Comparison of ENCODE assay signal across 27 mouse cellular contexts in the genomic region with DNA sequence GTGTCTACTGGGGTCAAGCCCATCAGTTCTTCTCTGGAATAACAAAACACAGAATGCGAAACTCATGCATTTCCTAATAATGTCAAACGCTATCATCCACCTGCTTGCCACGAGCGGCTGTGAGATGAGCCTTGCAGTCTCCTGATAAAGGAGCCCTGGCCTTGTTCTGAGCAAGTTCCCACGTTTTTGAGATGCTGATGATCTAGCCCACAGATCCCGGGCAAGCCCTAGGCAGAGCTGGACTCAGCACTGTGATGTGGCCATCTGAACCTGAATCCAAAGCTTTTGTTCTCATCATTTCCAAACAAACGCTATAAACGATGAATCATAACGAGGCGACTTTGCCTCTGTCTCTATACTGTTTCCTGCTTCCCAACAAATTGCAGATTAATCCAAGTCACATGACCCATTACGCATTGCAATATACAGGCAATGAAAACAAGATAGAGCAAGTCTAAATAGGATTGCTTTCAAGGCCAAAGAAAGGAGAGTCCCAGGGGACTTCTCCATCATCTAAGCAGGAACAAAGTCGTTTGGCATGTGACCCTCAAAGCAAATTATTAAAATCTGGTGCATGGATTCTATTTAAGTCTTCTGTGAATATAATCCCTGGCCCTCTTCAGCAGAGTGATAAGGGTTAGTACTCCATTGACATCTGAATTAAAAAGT.
DNase-seq lines count a peak whose midpoint lies in the region; ATAC-seq and TF ChIP-seq lines count a peak whose summit lies in the region.
"Had no signal": no experiment of that assay in that cellular context is flagged by ENCODE, and none has a peak within 500 bp of the region (broad histone marks: within the 10 kb centered on the region; RNA-seq: fewer than 3 reads in every experiment).

No protein-coding gene starts in this region.

- H3K4me3 ChIP-seq in heart, embryonic 12.5 days, result no peak overlapping the region
- H3K4me3 ChIP-seq in neural tube, embryonic 12.5 days, result no peak overlapping the region
- no peak overlapping the region for H3K4me3 ChIP-seq in midbrain, postnatal 0 days (ENCODE audit: low read depth, low read length)
- H3K4me3 ChIP-seq in lung, postnatal 0 days (ENCODE audit: low read depth, low read length), result no peak overlapping the region
- H3K4me3 ChIP-seq: embryonic facial prominence, embryonic 15.5 days; heart, embryonic 13.5 days; kidney, embryonic 15.5 days; limb, embryonic 13.5 days; liver, embryonic 12.5 days; megakaryocyte, embryonic 14.5 days; myocyte had no signal

- TF ChIP-seq CTCF in midbrain, postnatal 0 days (IDR thresholded peaks at IDR 0.05), result no peak
- no peak for TF ChIP-seq CTCF in lung, postnatal 0 days (IDR thresholded peaks at IDR 0.05)

- no peak overlapping the region for H3K4me2 ChIP-seq in heart, embryonic 12.5 days
- H3K4me2 ChIP-seq in neural tube, embryonic 12.5 days (replicated peaks), result no peak overlapping the region
- no peak overlapping the region for H3K4me2 ChIP-seq in midbrain, postnatal 0 days (ENCODE audit: low read depth, low read length, poor library complexity, severe bottlenecking)
- no peak overlapping the region for H3K4me2 ChIP-seq in lung, postnatal 0 days (replicated peaks; ENCODE audit: low read depth, low read length)
- H3K4me2 ChIP-seq: embryonic facial prominence, embryonic 15.5 days; heart, embryonic 13.5 days; kidney, embryonic 15.5 days; limb, embryonic 13.5 days; liver, embryonic 12.5 days had no signal

- H3K36me3 ChIP-seq in heart, embryonic 12.5 days, result no peaks in the 10 kb centered on the region
- H3K36me3 ChIP-seq in neural tube, embryonic 12.5 days, result no peaks in the 10 kb centered on the region
- H3K36me3 ChIP-seq in midbrain, postnatal 0 days (ENCODE audit: insufficient read depth, low read length), result no peaks in the 10 kb centered on the region
- no peaks in the 10 kb centered on the region for H3K36me3 ChIP-seq in lung, postnatal 0 days (ENCODE audit: insufficient read depth, low read length)
- H3K36me3 ChIP-seq: embryonic facial prominence, embryonic 15.5 days; heart, embryonic 13.5 days; kidney, embryonic 15.5 days; limb, embryonic 13.5 days; liver, embryonic 12.5 days had no signal

- no peaks in the 10 kb centered on the region for H3K9me3 ChIP-seq in heart, embryonic 12.5 days (replicated peaks)
- H3K9me3 ChIP-seq in neural tube, embryonic 12.5 days, result no peaks in the 10 kb centered on the region
- H3K9me3 ChIP-seq in midbrain, postnatal 0 days (ENCODE audit: low read length), result no peaks in the 10 kb centered on the region
- no peaks in the 10 kb centered on the region for H3K9me3 ChIP-seq in lung, postnatal 0 days (ENCODE audit: low read length)
- H3K9me3 ChIP-seq: embryonic facial prominence, embryonic 15.5 days; heart, embryonic 13.5 days; kidney, embryonic 15.5 days; limb, embryonic 13.5 days; liver, embryonic 12.5 days had no signal

- DNase-seq in heart, adult 11 months, result peak; percentile 29
- no peak for DNase-seq in neural tube, embryonic 10.5 days (ENCODE audit: extremely low spot score, low spot score)
- DNase-seq in midbrain, postnatal 0 days (ENCODE audit: low spot score), result peak; percentile 14
- no peak for DNase-seq in lung, postnatal 0 days (ENCODE audit: low spot score)
- DNase-seq in thymus, adult 18-20 months, result no peak
- DNase-seq: adrenal gland, postnatal 14 days; cerebellum, adult 8-10 months; cerebellum, postnatal 36 days; gastrocnemius, postnatal 10 days; heart, adult 18-20 months; heart, postnatal 14 days; kidney, adult 11 months; kidney, postnatal 4 days; lung, adult 18-20 months; lung, postnatal 14 days had no signal

- H3K4me1 ChIP-seq in heart, embryonic 12.5 days (replicated peaks), result peaks cover 15% of the 10 kb centered on the region; the same call in 1 of the 2 replicates
- H3K4me1 ChIP-seq in neural tube, embryonic 12.5 days, result peaks cover 18% of the 10 kb centered on the region; the same call in 1 of the 2 replicates
- H3K4me1 ChIP-seq in midbrain, postnatal 0 days (ENCODE audit: insufficient read depth, low read length), result no peaks in the 10 kb centered on the region
- H3K4me1 ChIP-seq in lung, postnatal 0 days (ENCODE audit: insufficient read depth, low read depth, low read length), result peaks cover 2% of the 10 kb centered on the region; the same call in 1 of the 2 replicates
- H3K4me1 ChIP-seq: embryonic facial prominence, embryonic 15.5 days; liver, embryonic 12.5 days had no signal

- 71% methylated on average over 12 of the region's 12 CpGs for WGBS in heart, embryonic 12.5 days
- WGBS in neural tube, embryonic 12.5 days, result 68% methylated on average over 12 of the region's 12 CpGs
- WGBS in midbrain, postnatal 0 days, result 43% methylated on average over 12 of the region's 12 CpGs
- WGBS in lung, postnatal 0 days, result 69% methylated on average over 12 of the region's 12 CpGs

- TF ChIP-seq EP300 in lung, postnatal 0 days (IDR thresholded peaks at IDR 0.05), result no peak

- ATAC-seq in heart, embryonic 12.5 days (ENCODE audit: insufficient number of reproducible peaks, low FRiP score), result no peak
- peak; percentile 18; the same call in 1 of the 2 replicates for ATAC-seq in neural tube, embryonic 12.5 days (ENCODE audit: low FRiP score, low read depth)
- ATAC-seq in midbrain, postnatal 0 days (ENCODE audit: low FRiP score), result no peak
- no peak for ATAC-seq in lung, postnatal 0 days
- ATAC-seq: CD4-positive, CD25-positive, alpha-beta regulatory T cell, adult 4 months; forebrain, embryonic 16.5 days; liver, embryonic 12.5 days had no signal

- no peaks in the 10 kb centered on the region for H3K27me3 ChIP-seq in heart, embryonic 12.5 days (replicated peaks)
- H3K27me3 ChIP-seq in neural tube, embryonic 12.5 days (replicated peaks), result no peaks in the 10 kb centered on the region
- no peaks in the 10 kb centered on the region for H3K27me3 ChIP-seq in midbrain, postnatal 0 days (ENCODE audit: insufficient read depth, low read length)
- H3K27me3 ChIP-seq in lung, postnatal 0 days (replicated peaks; ENCODE audit: insufficient read depth, low read length), result no peaks in the 10 kb centered on the region
- H3K27me3 ChIP-seq: embryonic facial prominence, embryonic 15.5 days; heart, embryonic 13.5 days; kidney, embryonic 15.5 days; limb, embryonic 13.5 days; liver, embryonic 12.5 days had no signal

- no peak overlapping the region for H3K9ac ChIP-seq in heart, embryonic 12.5 days
- no peak overlapping the region for H3K9ac ChIP-seq in neural tube, embryonic 12.5 days
- H3K9ac ChIP-seq in midbrain, postnatal 0 days (replicated peaks; ENCODE audit: low read length, poor library complexity, severe bottlenecking), result no peak overlapping the region
- H3K9ac ChIP-seq in lung, postnatal 0 days (replicated peaks; ENCODE audit: low read depth), result no peak overlapping the region
- H3K9ac ChIP-seq: embryonic facial prominence, embryonic 15.5 days; heart, embryonic 13.5 days; kidney, embryonic 15.5 days; limb, embryonic 13.5 days; liver, embryonic 12.5 days had no signal

- H3K27ac ChIP-seq in heart, embryonic 12.5 days (ENCODE audit: poor library complexity, severe bottlenecking), result no peak overlapping the region
- H3K27ac ChIP-seq in neural tube, embryonic 12.5 days, result 0 out of 2 replicates have a peak overlapping the region, but pooled peaks have one; percentile 5
- no peak overlapping the region for H3K27ac ChIP-seq in midbrain, postnatal 0 days (ENCODE audit: low read depth, low read length)
- no peak overlapping the region for H3K27ac ChIP-seq in lung, postnatal 0 days (ENCODE audit: low read length)
- H3K27ac ChIP-seq: embryonic facial prominence, embryonic 15.5 days; heart, embryonic 13.5 days; kidney, embryonic 15.5 days; limb, embryonic 13.5 days; liver, embryonic 12.5 days; stomach, postnatal 0 days had no signal

Comparison
In these comparisons a context has a peak if more than half of its experiments do, and no peak if none do; other contexts are left out.
1. DNase-seq: peak in heart, adult 11 months (single experiment) and midbrain, postnatal 0 days (single experiment); none in neural tube, embryonic 10.5 days (single experiment), lung, postnatal 0 days (single experiment) and thymus, adult 18-20 months (0 of 2).